Mouse (Mus musculus): ENCODE measurements around the gene Atf6. TPM values are rescaled to one million over a fixed set of nuclear protein-coding genes. Genes with fewer than 3 reads are reported as not detected.

The Atf6 gene
- polyA plus RNA-seq (2015; fragmentation: Nextera tagmentation; extraction: Ambion mirVana), result 6.4 and 6.7 TPM in 2 replicates

GRCm38 (mm10) chr1:170867691-170868105 is at the start of gene Atf6:
Gene Atf6 (minus strand): TSS chr1:170867771.

GRCm38 (mm10) chr1:170912891-170913615 is 45.5 kb upstream of the Atf6 start, which contains the start of gene Fcrlb:
Gene Fcrlb (minus strand): TSS chr1:170912941.

GRCm38 (mm10) chr1:170884978-170885561 is 17.5 kb upstream of the Atf6 start, which contains the start of the genes Gm26620 and Dusp12:
Gene Gm26620 (plus strand): TSS chr1:170885065.
Gene Dusp12 (minus strand): TSS chr1:170885540.

Other genes with a start within 250 kb of the Atf6 start
- 3.7 and 4.9 TPM in 2 replicates for gene Olfml2b, start 223.2 kb downstream of the Atf6 start, polyA plus RNA-seq (2015; fragmentation: Nextera tagmentation; extraction: Ambion mirVana)
- gene Gm26620, start 17.3 kb upstream of the Atf6 start, polyA plus RNA-seq (2015; fragmentation: Nextera tagmentation; extraction: Ambion mirVana), result 1.1 and 1.5 TPM in 2 replicates
- gene Dusp12, start 17.8 kb upstream of the Atf6 start, polyA plus RNA-seq (2015; fragmentation: Nextera tagmentation; extraction: Ambion mirVana), result 35.1 and 41.5 TPM in 2 replicates
- 2.1 and 2.8 TPM in 2 replicates for gene Fcrlb, start 45.2 kb upstream of the Atf6 start, polyA plus RNA-seq (2015; fragmentation: Nextera tagmentation; extraction: Ambion mirVana)
- gene Fcrla, start 59.8 kb upstream of the Atf6 start, polyA plus RNA-seq (2015; fragmentation: Nextera tagmentation; extraction: Ambion mirVana), result 0.37 TPM in 1 of 2 replicates, not detected in the other
- 4.1 and 4.5 TPM in 2 replicates for gene Fcgr2b, start 108.8 kb upstream of the Atf6 start, polyA plus RNA-seq (2015; fragmentation: Nextera tagmentation; extraction: Ambion mirVana)
- gene Fcgr4, start 151.1 kb upstream of the Atf6 start, polyA plus RNA-seq (2015; fragmentation: Nextera tagmentation; extraction: Ambion mirVana), result 0.28 and 0.66 TPM in 2 replicates
- 20.3 and 21.7 TPM in 2 replicates for gene Fcgr3, start 197.2 kb upstream of the Atf6 start, polyA plus RNA-seq (2015; fragmentation: Nextera tagmentation; extraction: Ambion mirVana)
- 6.6 and 6.9 TPM in 2 replicates for gene Cfap126, start 246.1 kb upstream of the Atf6 start, polyA plus RNA-seq (2015; fragmentation: Nextera tagmentation; extraction: Ambion mirVana)